In the genomic region with DNA sequence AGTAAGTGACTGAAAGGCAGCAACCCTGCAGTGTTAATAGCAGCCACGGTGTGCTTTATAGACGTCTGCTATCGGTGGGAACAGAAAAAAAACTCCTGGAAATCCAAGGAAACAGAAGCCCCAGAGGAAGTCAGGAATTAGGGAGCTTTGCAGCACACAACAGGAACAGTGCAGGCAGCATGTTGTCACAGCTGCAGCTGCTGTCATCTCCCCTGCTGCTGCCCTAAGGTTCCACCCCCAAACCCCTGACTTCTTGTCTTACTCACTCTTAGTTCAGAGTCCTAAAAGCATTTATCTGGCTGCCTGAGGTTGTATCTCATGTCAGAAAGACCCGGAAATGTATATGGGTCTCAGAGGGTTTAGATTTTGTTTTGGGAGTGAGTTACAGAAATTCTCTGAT, we compare ENCODE assay signal across 18 mouse cellular contexts.
DNase-seq lines count a peak whose midpoint lies in the region; ATAC-seq lines count a peak whose summit lies in the region.
"Had no signal": no experiment of that assay in that cellular context is flagged by ENCODE, and none has a peak within 500 bp of the region (broad histone marks: within the 10 kb centered on the region; RNA-seq: fewer than 3 reads in every experiment).

No protein-coding gene starts in this region.

- no peak overlapping the region for H3K4me2 ChIP-seq in kidney, embryonic 15.5 days
- no peak overlapping the region for H3K4me2 ChIP-seq in neural tube, embryonic 15.5 days
- H3K4me2 ChIP-seq: embryonic facial prominence, embryonic 13.5 days had no signal

- peak; percentile 83 for ATAC-seq in kidney, embryonic 15.5 days (replicated peaks; ENCODE audit: low FRiP score)
- no peak for ATAC-seq in neural tube, embryonic 15.5 days (ENCODE audit: low FRiP score)
- ATAC-seq: CD4-positive, CD25-positive, alpha-beta regulatory T cell, adult 4 months had no signal

- H3K9ac ChIP-seq in kidney, embryonic 15.5 days, result no peak overlapping the region
- H3K9ac ChIP-seq in neural tube, embryonic 15.5 days (replicated peaks), result no peak overlapping the region
- H3K9ac ChIP-seq: embryonic facial prominence, embryonic 13.5 days had no signal

- no peak for DNase-seq in kidney, adult 11 months
- peak; percentile 18 for DNase-seq in neural tube, embryonic 10.5 days (ENCODE audit: extremely low spot score, low spot score)
- DNase-seq in embryonic facial prominence, embryonic 10.5 days (ENCODE audit: low spot score), result peak; percentile 37
- DNase-seq in layer of hippocampus, adult 18-20 months (ENCODE audit: low spot score in 2 of 2), result no peak
- no peak for DNase-seq in adrenal gland, postnatal 36 days
- DNase-seq: cerebellum, postnatal 10 days; gastrocnemius, postnatal 25 days; heart, postnatal 14 days; kidney, postnatal 14 days; lung, adult 18-20 months; lung, postnatal 4 days; right cerebral cortex, postnatal 4 days; thymus, postnatal 25 days had no signal

- H3K4me1 ChIP-seq in kidney, embryonic 15.5 days, result 0 out of 2 replicates have a peak, but pooled peaks cover 5% of the 10 kb centered on the region
- H3K4me1 ChIP-seq in neural tube, embryonic 15.5 days, result 0 out of 2 replicates have a peak, but pooled peaks cover 4% of the 10 kb centered on the region
- H3K4me1 ChIP-seq in embryonic facial prominence, embryonic 10.5 days, result peaks cover 8% of the 10 kb centered on the region
- H3K4me1 ChIP-seq: embryonic facial prominence, embryonic 13.5 days had no signal

- no peak overlapping the region for H3K27ac ChIP-seq in kidney, embryonic 15.5 days
- H3K27ac ChIP-seq in neural tube, embryonic 15.5 days (replicated peaks), result no peak overlapping the region
- H3K27ac ChIP-seq in embryonic facial prominence, embryonic 10.5 days (replicated peaks), result no peak overlapping the region
- H3K27ac ChIP-seq: embryonic facial prominence, embryonic 13.5 days had no signal

- H3K9me3 ChIP-seq in kidney, embryonic 15.5 days (replicated peaks), result no peaks in the 10 kb centered on the region
- no peaks in the 10 kb centered on the region for H3K9me3 ChIP-seq in neural tube, embryonic 15.5 days (replicated peaks)
- H3K9me3 ChIP-seq in embryonic facial prominence, embryonic 10.5 days, result no peaks in the 10 kb centered on the region
- H3K9me3 ChIP-seq: embryonic facial prominence, embryonic 13.5 days; G1E had no signal

- H3K36me3 ChIP-seq in kidney, embryonic 15.5 days, result no peaks in the 10 kb centered on the region
- no peaks in the 10 kb centered on the region for H3K36me3 ChIP-seq in neural tube, embryonic 15.5 days
- no peaks in the 10 kb centered on the region for H3K36me3 ChIP-seq in embryonic facial prominence, embryonic 10.5 days (replicated peaks)
- H3K36me3 ChIP-seq: embryonic facial prominence, embryonic 13.5 days; G1E had no signal

- H3K4me3 ChIP-seq in kidney, embryonic 15.5 days (replicated peaks), result no peak overlapping the region
- no peak overlapping the region for H3K4me3 ChIP-seq in neural tube, embryonic 15.5 days (replicated peaks)
- H3K4me3 ChIP-seq in embryonic facial prominence, embryonic 10.5 days, result no peak overlapping the region
- H3K4me3 ChIP-seq: embryonic facial prominence, embryonic 13.5 days had no signal

- no peaks in the 10 kb centered on the region for H3K27me3 ChIP-seq in kidney, embryonic 15.5 days
- H3K27me3 ChIP-seq in neural tube, embryonic 15.5 days (replicated peaks), result no peaks in the 10 kb centered on the region
- H3K27me3 ChIP-seq in embryonic facial prominence, embryonic 10.5 days (replicated peaks; ENCODE audit: low read depth, poor library complexity, severe bottlenecking), result no peaks in the 10 kb centered on the region
- H3K27me3 ChIP-seq: embryonic facial prominence, embryonic 13.5 days had no signal

- 4% methylated on average over 4 of the region's 4 CpGs for WGBS in kidney, embryonic 15.5 days
- WGBS in neural tube, embryonic 15.5 days, result 6% methylated on average over 4 of the region's 4 CpGs
- 11% methylated on average over 4 of the region's 4 CpGs for WGBS in embryonic facial prominence, embryonic 10.5 days

Comparison
In these comparisons a context has a peak if more than half of its experiments do, and no peak if none do; other contexts are left out.
1. DNase-seq: peak in neural tube, embryonic 10.5 days (single experiment) and embryonic facial prominence, embryonic 10.5 days (single experiment); none in kidney, adult 11 months (single experiment), layer of hippocampus, adult 18-20 months (0 of 2) and adrenal gland, postnatal 36 days (0 of 2).